Mouse (Mus musculus) midbrain, embryonic 10.5 days (tissue): ENCODE measurements at regions not wholly inside any gene's neighbourhood (a gene's known extent, or its start where the extent isn't known, plus 50 kb on each side); places are given as distances from the start of the nearest gene placed in this dataset.

Experiments
- DNase-seq: peaks from one replicate; pipeline ENCODE4 v3.0.0-alpha.2; 2017; ENCODE audit warnings: low spot score
- H3K27ac ChIP-seq: fragments of 300-500 bp; sonication (generic); replicated peaks from 2 replicates; pipeline ENCODE4 v1.5.1; 2016; ENCODE audit warnings: mild to moderate bottlenecking
- H3K27me3 ChIP-seq: fragments of 300-500 bp; sonication (generic); 2 replicates; pipeline ENCODE4 v1.6.1; 2016; ENCODE audit warnings: low read depth, mild to moderate bottlenecking; ENCODE audit not compliant: poor library complexity, severe bottlenecking
- H3K36me3 ChIP-seq: fragments of 300-500 bp; sonication (generic); 2 replicates; pipeline ENCODE4 v1.6.1; 2016; ENCODE audit warnings: mild to moderate bottlenecking, moderate library complexity
- H3K4me1 ChIP-seq: fragments of 300-500 bp; sonication (generic); 2 replicates; pipeline ENCODE4 v1.6.1; 2016
- H3K4me3 ChIP-seq: fragments of 300-500 bp; sonication (generic); 2 replicates; pipeline ENCODE4 v1.5.1; 2016; ENCODE audit warnings: mild to moderate bottlenecking, moderate library complexity
- H3K9me3 ChIP-seq: fragments of 300-500 bp; sonication (generic); replicated peaks from 2 replicates; pipeline ENCODE4 v1.6.1; 2016; ENCODE audit warnings: mild to moderate bottlenecking
- WGBS: fragments of 180-500 bp; shearing (Covaris S2); methylation state at CpG from one replicate; pipeline ENCODE4 v1.1.7; 2016; 5-methylcytosine and 5-hydroxymethylcytosine counted together

GRCm38 (mm10) chr8:89308950-89309349 lies 265.0 kb upstream of the Sall1 start:
- peaks cover 59% of the 10 kb centered on the region for H3K4me1 ChIP-seq
- DNase-seq = no peak
- no peaks in the 10 kb centered on the region for H3K9me3 ChIP-seq
- peak overlapping the region; percentile 77 for H3K27ac ChIP-seq
- H3K27me3 ChIP-seq = no peaks in the 10 kb centered on the region
- H3K36me3 ChIP-seq = no peaks in the 10 kb centered on the region
- 12% methylated on average over 5 of the region's 5 CpGs for WGBS
- no peak overlapping the region for H3K4me3 ChIP-seq

GRCm38 (mm10) chr8:89308532-89308931 lies 264.6 kb upstream of the Sall1 start:
- Histone ChIP-seq H3K4me3 (no peak overlapping the region), H3K27me3 (no peaks in the 10 kb centered on the region), H3K9me3 (no peaks in the 10 kb centered on the region), H3K4me1 (peaks cover 56% of the 10 kb centered on the region), H3K36me3 (no peaks in the 10 kb centered on the region), H3K27ac (peak overlapping the region; percentile 77)
- 21% methylated on average over 8 of the region's 8 CpGs for WGBS
- DNase-seq = no peak

GRCm38 (mm10) chr8:89307601-89308000 lies 263.6 kb upstream of the Sall1 start:
- DNase-seq = no peak
- Histone ChIP-seq H3K27ac (peak overlapping the region; percentile 75), H3K27me3 (no peaks in the 10 kb centered on the region), H3K4me3 (no peak overlapping the region), H3K9me3 (no peaks in the 10 kb centered on the region), H3K4me1 (peaks cover 56% of the 10 kb centered on the region), H3K36me3 (no peaks in the 10 kb centered on the region)
- 35% methylated on average over 10 of the region's 10 CpGs for WGBS

- WGBS = 83% methylated on average over 4 of the region's 4 CpGs
- no peak for DNase-seq
- Histone ChIP-seq H3K27ac (peak overlapping the region; percentile 75; the same call in 1 of the 2 replicates), H3K36me3 (no peaks in the 10 kb centered on the region), H3K4me3 (no peak overlapping the region), H3K4me1 (peaks cover 56% of the 10 kb centered on the region), H3K27me3 (no peaks in the 10 kb centered on the region), H3K9me3 (no peaks in the 10 kb centered on the region)
These were observed 263.1 kb upstream of the Sall1 start for GRCm38 (mm10) chr8:89307085-89307484.

- H3K27ac ChIP-seq = no peak overlapping the region
- no peak overlapping the region for H3K4me3 ChIP-seq
- no peaks in the 10 kb centered on the region for H3K9me3 ChIP-seq
- DNase-seq = no peak
- 66% methylated on average over 10 of the region's 10 CpGs for WGBS
- H3K4me1 ChIP-seq = peaks cover 30% of the 10 kb centered on the region
- no peaks in the 10 kb centered on the region for H3K36me3 ChIP-seq
- no peaks in the 10 kb centered on the region for H3K27me3 ChIP-seq
These were observed 260.2 kb upstream of the Sall1 start for GRCm38 (mm10) chr8:89304116-89304515.

- H3K27me3 ChIP-seq = no peaks in the 10 kb centered on the region
- no peaks in the 10 kb centered on the region for H3K9me3 ChIP-seq
- H3K4me3 ChIP-seq = no peak overlapping the region
- no peaks in the 10 kb centered on the region for H3K36me3 ChIP-seq
- DNase-seq = no peak
- peaks cover 22% of the 10 kb centered on the region for H3K4me1 ChIP-seq
- 90% methylated on average over 4 of the region's 4 CpGs for WGBS
- no peak overlapping the region for H3K27ac ChIP-seq
These were observed 259.4 kb upstream of the Sall1 start for GRCm38 (mm10) chr8:89303326-89303725.

- no peaks in the 10 kb centered on the region for H3K36me3 ChIP-seq
- H3K4me1 ChIP-seq = peaks cover 24% of the 10 kb centered on the region
- no peaks in the 10 kb centered on the region for H3K9me3 ChIP-seq
- no peak for DNase-seq
- 89% methylated on average over 4 of the region's 4 CpGs for WGBS
- no peak overlapping the region for H3K27ac ChIP-seq
- H3K4me3 ChIP-seq = no peak overlapping the region
- no peaks in the 10 kb centered on the region for H3K27me3 ChIP-seq
These were observed 255.7 kb upstream of the Sall1 start for GRCm38 (mm10) chr8:89299637-89300036.

GRCm38 (mm10) chr8:89295686-89296085 lies 251.7 kb upstream of the Sall1 start:
- Histone ChIP-seq H3K27ac (no peak overlapping the region), H3K36me3 (no peaks in the 10 kb centered on the region), H3K4me1 (peaks cover 23% of the 10 kb centered on the region), H3K27me3 (no peaks in the 10 kb centered on the region; the same call in 1 of the 2 replicates), H3K9me3 (no peaks in the 10 kb centered on the region), H3K4me3 (no peak overlapping the region)
- no peak for DNase-seq
- WGBS = 52% methylated on average over 5 of the region's 5 CpGs

GRCm38 (mm10) chr8:89289017-89289416 lies 245.1 kb upstream of the Sall1 start:
- H3K36me3 ChIP-seq = no peaks in the 10 kb centered on the region
- DNase-seq = peak; percentile 51
- 7% methylated on average over 5 of the region's 5 CpGs for WGBS
- no peaks in the 10 kb centered on the region for H3K9me3 ChIP-seq
- H3K27me3 ChIP-seq = peaks cover 3% of the 10 kb centered on the region; the same call in 1 of the 2 replicates
- peaks cover 25% of the 10 kb centered on the region for H3K4me1 ChIP-seq
- H3K4me3 ChIP-seq = peak overlapping the region; percentile 20; the same call in 1 of the 2 replicates
- peak overlapping the region; percentile 64 for H3K27ac ChIP-seq

- DNase-seq = no peak
- peaks cover 3% of the 10 kb centered on the region; the same call in 1 of the 2 replicates for H3K27me3 ChIP-seq
- H3K27ac ChIP-seq = no peak overlapping the region
- 91% methylated on average over 14 of the region's 14 CpGs for WGBS
- H3K4me3 ChIP-seq = no peak overlapping the region
- peaks cover 20% of the 10 kb centered on the region for H3K4me1 ChIP-seq
- no peaks in the 10 kb centered on the region for H3K9me3 ChIP-seq
- no peaks in the 10 kb centered on the region for H3K36me3 ChIP-seq
These were observed 241.1 kb upstream of the Sall1 start for GRCm38 (mm10) chr8:89284871-89285564.

- Histone ChIP-seq H3K36me3 (no peaks in the 10 kb centered on the region), H3K9me3 (no peaks in the 10 kb centered on the region), H3K4me1 (peaks cover 4% of the 10 kb centered on the region), H3K4me3 (no peak overlapping the region), H3K27ac (0 out of 2 replicates have a peak overlapping the region, but pooled peaks have one; percentile 14), H3K27me3 (peaks cover 1% of the 10 kb centered on the region; the same call in 1 of the 2 replicates)
- DNase-seq = no peak
- 86% methylated on average over 17 of the region's 17 CpGs for WGBS
These were observed 239.4 kb upstream of the Sall1 start for GRCm38 (mm10) chr8:89283105-89284096.

- 93% methylated on average over 3 of the region's 3 CpGs for WGBS
These were observed 235.9 kb upstream of the Sall1 start for GRCm38 (mm10) chr8:89279844-89280243.

More at GRCm38 (mm10) chr8:89279844-89280243, 235.9 kb upstream of the Sall1 start:
- no peak overlapping the region for H3K4me3 ChIP-seq
- DNase-seq = no peak
- H3K9me3 ChIP-seq = no peaks in the 10 kb centered on the region
- no peak overlapping the region for H3K27ac ChIP-seq
- H3K36me3 ChIP-seq = no peaks in the 10 kb centered on the region
- peaks cover under 1% of the 10 kb centered on the region; the same call in 1 of the 2 replicates for H3K27me3 ChIP-seq
- peaks cover 2% of the 10 kb centered on the region; the same call in 1 of the 2 replicates for H3K4me1 ChIP-seq
